Mouse (Mus musculus): ENCODE results near the gene Rnf8. TPM values are rescaled to one million over a fixed set of nuclear protein-coding genes. Genes with fewer than 3 reads are reported as not detected.

Rnf8 gene
- polyA plus RNA-seq, 1 experiment, result 37.2 TPM

- H3K27me3 ChIP-seq (ENCODE audit: control insufficient read depth, insufficient read depth, low read length), result no peaks in the 10 kb centered on the region
- H3K4me1 ChIP-seq (replicated peaks; ENCODE audit: control insufficient read depth, insufficient read depth, low read length), result no peaks in the 10 kb centered on the region
- no peak for DNase-seq
- 95% methylated on average over 7 of the region's 7 CpGs for WGBS
- no peak overlapping the region for H3K4me3 ChIP-seq (ENCODE audit: control insufficient read depth, insufficient read depth, low read length)
- no peak overlapping the region for H3K27ac ChIP-seq (ENCODE audit: control insufficient read depth, insufficient read depth, low read length)
- TF ChIP-seq POLR2A (IDR thresholded peaks at IDR 0.05; ENCODE audit: control insufficient read depth, extremely low read depth, insufficient read depth, low read length, poor library complexity), result no peak
- TF ChIP-seq CTCF (IDR thresholded peaks at IDR 0.05; ENCODE audit: borderline replicate concordance, control insufficient read depth, extremely low read depth, insufficient read depth, low read length, poor library complexity), result no peak
- H3K36me3 ChIP-seq (ENCODE audit: control insufficient read depth, insufficient read depth, low read length), result peaks cover 56% of the 10 kb centered on the region
These were observed 67.7 kb downstream of the Rnf8 start for GRCm38 (mm10) chr17:29682261-29682660.

- Histone ChIP-seq H3K4me3 (ENCODE audit: control insufficient read depth, insufficient read depth, low read length) (no peak overlapping the region), H3K4me1 (replicated peaks; ENCODE audit: control insufficient read depth, insufficient read depth, low read length) (no peaks in the 10 kb centered on the region), H3K27me3 (ENCODE audit: control insufficient read depth, insufficient read depth, low read length) (no peaks in the 10 kb centered on the region), H3K36me3 (ENCODE audit: control insufficient read depth, insufficient read depth, low read length) (peaks cover 56% of the 10 kb centered on the region), H3K27ac (ENCODE audit: control insufficient read depth, insufficient read depth, low read length) (no peak overlapping the region)
- TF ChIP-seq CTCF (IDR thresholded peaks at IDR 0.05; ENCODE audit: borderline replicate concordance, control insufficient read depth, extremely low read depth, insufficient read depth, low read length, poor library complexity) (no peak), POLR2A (IDR thresholded peaks at IDR 0.05; ENCODE audit: control insufficient read depth, extremely low read depth, insufficient read depth, low read length, poor library complexity) (no peak)
- no peak for DNase-seq
- 100% methylated on average over 2 of the region's 2 CpGs for WGBS
These were observed 68.5 kb downstream of the Rnf8 start for GRCm38 (mm10) chr17:29683127-29683526.

- DNase-seq, result no peak
- 95% methylated on average over 4 of the region's 4 CpGs for WGBS
- Histone ChIP-seq H3K36me3 (ENCODE audit: control insufficient read depth, insufficient read depth, low read length) (peaks cover 60% of the 10 kb centered on the region), H3K4me1 (replicated peaks; ENCODE audit: control insufficient read depth, insufficient read depth, low read length) (no peaks in the 10 kb centered on the region), H3K27me3 (ENCODE audit: control insufficient read depth, insufficient read depth, low read length) (no peaks in the 10 kb centered on the region), H3K4me3 (ENCODE audit: control insufficient read depth, insufficient read depth, low read length) (no peak overlapping the region), H3K27ac (ENCODE audit: control insufficient read depth, insufficient read depth, low read length) (no peak overlapping the region)
- no peak for TF ChIP-seq POLR2A (IDR thresholded peaks at IDR 0.05; ENCODE audit: control insufficient read depth, extremely low read depth, insufficient read depth, low read length, poor library complexity)
- TF ChIP-seq CTCF (IDR thresholded peaks at IDR 0.05; ENCODE audit: borderline replicate concordance, control insufficient read depth, extremely low read depth, insufficient read depth, low read length, poor library complexity), result no peak
These were observed 69.7 kb downstream of the Rnf8 start for GRCm38 (mm10) chr17:29684275-29684674.

GRCm38 (mm10) chr17:29686771-29687170 lies 72.2 kb downstream of the Rnf8 start:
- Histone ChIP-seq H3K4me3 (ENCODE audit: control insufficient read depth, insufficient read depth, low read length) (no peak overlapping the region), H3K27ac (ENCODE audit: control insufficient read depth, insufficient read depth, low read length) (no peak overlapping the region), H3K36me3 (ENCODE audit: control insufficient read depth, insufficient read depth, low read length) (peaks cover 72% of the 10 kb centered on the region), H3K4me1 (replicated peaks; ENCODE audit: control insufficient read depth, insufficient read depth, low read length) (no peaks in the 10 kb centered on the region), H3K27me3 (ENCODE audit: control insufficient read depth, insufficient read depth, low read length) (no peaks in the 10 kb centered on the region)
- 98% methylated on average over 5 of the region's 5 CpGs for WGBS
- no peak for TF ChIP-seq CTCF (IDR thresholded peaks at IDR 0.05; ENCODE audit: borderline replicate concordance, control insufficient read depth, extremely low read depth, insufficient read depth, low read length, poor library complexity)
- no peak for TF ChIP-seq POLR2A (IDR thresholded peaks at IDR 0.05; ENCODE audit: control insufficient read depth, extremely low read depth, insufficient read depth, low read length, poor library complexity)
- no peak for DNase-seq

GRCm38 (mm10) chr17:29687373-29687772 lies 72.8 kb downstream of the Rnf8 start:
- H3K36me3 ChIP-seq (ENCODE audit: control insufficient read depth, insufficient read depth, low read length), result peaks cover 66% of the 10 kb centered on the region
- H3K4me3 ChIP-seq (ENCODE audit: control insufficient read depth, insufficient read depth, low read length), result no peak overlapping the region
- H3K4me1 ChIP-seq (replicated peaks; ENCODE audit: control insufficient read depth, insufficient read depth, low read length), result no peaks in the 10 kb centered on the region
- no peaks in the 10 kb centered on the region for H3K27me3 ChIP-seq (ENCODE audit: control insufficient read depth, insufficient read depth, low read length)
- no peak for DNase-seq
- no peak for TF ChIP-seq CTCF (IDR thresholded peaks at IDR 0.05; ENCODE audit: borderline replicate concordance, control insufficient read depth, extremely low read depth, insufficient read depth, low read length, poor library complexity)
- no peak for TF ChIP-seq POLR2A (IDR thresholded peaks at IDR 0.05; ENCODE audit: control insufficient read depth, extremely low read depth, insufficient read depth, low read length, poor library complexity)
- 96% methylated on average over 6 of the region's 6 CpGs for WGBS
- no peak overlapping the region for H3K27ac ChIP-seq (ENCODE audit: control insufficient read depth, insufficient read depth, low read length)

- DNase-seq, result no peak
- Histone ChIP-seq H3K36me3 (ENCODE audit: control insufficient read depth, insufficient read depth, low read length) (peaks cover 60% of the 10 kb centered on the region), H3K27ac (ENCODE audit: control insufficient read depth, insufficient read depth, low read length) (no peak overlapping the region), H3K4me3 (ENCODE audit: control insufficient read depth, insufficient read depth, low read length) (no peak overlapping the region), H3K4me1 (replicated peaks; ENCODE audit: control insufficient read depth, insufficient read depth, low read length) (peaks cover 5% of the 10 kb centered on the region), H3K27me3 (ENCODE audit: control insufficient read depth, insufficient read depth, low read length) (no peaks in the 10 kb centered on the region)
- TF ChIP-seq POLR2A (IDR thresholded peaks at IDR 0.05; ENCODE audit: control insufficient read depth, extremely low read depth, insufficient read depth, low read length, poor library complexity) (no peak), CTCF (IDR thresholded peaks at IDR 0.05; ENCODE audit: borderline replicate concordance, control insufficient read depth, extremely low read depth, insufficient read depth, low read length, poor library complexity) (no peak)
- WGBS, result 99% methylated on average over 10 of the region's 10 CpGs
These were observed 74.0 kb downstream of the Rnf8 start for GRCm38 (mm10) chr17:29688610-29689009.

GRCm38 (mm10) chr17:29690257-29690656 lies 75.7 kb downstream of the Rnf8 start:
- no peak for TF ChIP-seq POLR2A (IDR thresholded peaks at IDR 0.05; ENCODE audit: control insufficient read depth, extremely low read depth, insufficient read depth, low read length, poor library complexity)
- TF ChIP-seq CTCF (IDR thresholded peaks at IDR 0.05; ENCODE audit: borderline replicate concordance, control insufficient read depth, extremely low read depth, insufficient read depth, low read length, poor library complexity), result no peak
- WGBS, result 97% methylated on average over 6 of the region's 6 CpGs
- H3K4me1 ChIP-seq (replicated peaks; ENCODE audit: control insufficient read depth, insufficient read depth, low read length), result peaks cover 16% of the 10 kb centered on the region
- peaks cover 52% of the 10 kb centered on the region for H3K36me3 ChIP-seq (ENCODE audit: control insufficient read depth, insufficient read depth, low read length)
- H3K27me3 ChIP-seq (ENCODE audit: control insufficient read depth, insufficient read depth, low read length), result no peaks in the 10 kb centered on the region
- no peak overlapping the region for H3K4me3 ChIP-seq (ENCODE audit: control insufficient read depth, insufficient read depth, low read length)
- DNase-seq, result no peak
- H3K27ac ChIP-seq (ENCODE audit: control insufficient read depth, insufficient read depth, low read length), result no peak overlapping the region
